In genomic region chr11:88187417-88188133, GRCm38 (mm10) we compare ENCODE assay signal across 8 mouse cellular contexts. TPM values are rescaled to one million over a fixed set of nuclear protein-coding genes. Genes with fewer than 3 reads are reported as not detected.
DNase-seq lines count a peak whose midpoint lies in the region; ATAC-seq and TF ChIP-seq lines count a peak whose summit lies in the region.

No protein-coding gene starts in this region.

- H3K4me1 ChIP-seq in MEL (ENCODE audit: control insufficient read depth in 1 of 2, insufficient read depth in 2 of 2, low read length in 2 of 2): peaks cover 11 to 25% of the 10 kb centered on the region in 2 experiments
- peaks cover 6% of the 10 kb centered on the region; the same call in 1 of the 2 replicates for H3K4me1 ChIP-seq in cerebellum, adult 2 months (ENCODE audit: control insufficient read depth, insufficient read depth, low read length)
- peaks cover 4% of the 10 kb centered on the region; the same call in 1 of the 2 replicates for H3K4me1 ChIP-seq in hindbrain, embryonic 11.5 days (replicated peaks; ENCODE audit: control insufficient read depth, insufficient read depth, low read length)
- H3K4me1 ChIP-seq in lung, postnatal 0 days (ENCODE audit: insufficient read depth, low read depth, low read length): no peaks in the 10 kb centered on the region

- H3K9me3 ChIP-seq in MEL (replicated peaks; ENCODE audit: insufficient read depth, low read length): no peaks in the 10 kb centered on the region
- no peaks in the 10 kb centered on the region for H3K9me3 ChIP-seq in hindbrain, embryonic 11.5 days (ENCODE audit: control insufficient read depth, low read length)
- no peaks in the 10 kb centered on the region for H3K9me3 ChIP-seq in lung, postnatal 0 days (ENCODE audit: low read length)

- peak; percentile 70 to 87 (median 81) for TF ChIP-seq CTCF in MEL (IDR thresholded peaks at IDR 0.05 in 2 of 3, conservative IDR thresholded peaks at IDR 0.05 in 1 of 3; ENCODE audit: control insufficient read depth in 1 of 3, insufficient read depth in 1 of 3, low read depth in 2 of 3, low read length in 3 of 3, poor library complexity in 1 of 3, severe bottlenecking in 1 of 3)
- peak; percentile 98 for TF ChIP-seq CTCF in cerebellum, adult 2 months (IDR thresholded peaks at IDR 0.05; ENCODE audit: borderline replicate concordance, insufficient read depth, low read depth, low read length)
- peak; percentile 99 for TF ChIP-seq CTCF in lung, postnatal 0 days (IDR thresholded peaks at IDR 0.05)

- peak overlapping the region; percentile 66 for H3K27ac ChIP-seq in MEL (ENCODE audit: control insufficient read depth, low read depth, low read length)
- peak overlapping the region; percentile 71 for H3K27ac ChIP-seq in cerebellum, adult 2 months (ENCODE audit: insufficient read depth, low read length)
- H3K27ac ChIP-seq in hindbrain, embryonic 11.5 days (ENCODE audit: low read depth, low read length): peak overlapping the region; percentile 51
- H3K27ac ChIP-seq in lung, postnatal 0 days (ENCODE audit: low read length): peak overlapping the region; percentile 28

- WGBS in cerebellum, adult 2 months: 2% methylated on average over 25 of the region's 25 CpGs
- 17% methylated on average over 25 of the region's 25 CpGs for WGBS in hindbrain, embryonic 11.5 days
- 10% methylated on average over 24 of the region's 25 CpGs for WGBS in lung, postnatal 0 days

- TF ChIP-seq EP300 in MEL (IDR thresholded peaks at IDR 0.05; ENCODE audit: low read depth in 1 of 2, low read length in 2 of 2): peak in 1 of 2 experiments; percentile 15; a peak in 1 of 4 replicates
- TF ChIP-seq EP300 in lung, postnatal 0 days (IDR thresholded peaks at IDR 0.05): no peak

- peak; percentile 96 for DNase-seq in MEL (ENCODE audit: low read depth, low spot score)
- DNase-seq in cerebellum, adult 2 months: peak; percentile 92 to 94
- DNase-seq in frontal cortex, adult 2 months (ENCODE audit: extremely low spot score in 1 of 2, low spot score in 1 of 2): peak; percentile 81 to 88
- DNase-seq in hindbrain, embryonic 11.5 days (ENCODE audit: low spot score): peak; percentile 84
- DNase-seq in layer of hippocampus, postnatal 10 days (ENCODE audit: low spot score in 2 of 2): peak; percentile 80 to 87
- peak; percentile 97 for DNase-seq in lung, postnatal 0 days (ENCODE audit: low spot score)
- DNase-seq in ovary, postnatal 10 days (ENCODE audit: low spot score): peak; percentile 68
- peak; percentile 81 for DNase-seq in thymus, postnatal 0 days (ENCODE audit: low spot score)

- H3K4me2 ChIP-seq in hindbrain, embryonic 11.5 days (replicated peaks; ENCODE audit: low read depth, low read length): peak overlapping the region; percentile 4
- peak overlapping the region; percentile 43 for H3K4me2 ChIP-seq in lung, postnatal 0 days (replicated peaks; ENCODE audit: low read depth, low read length)

- no peaks in the 10 kb centered on the region for H3K27me3 ChIP-seq in MEL (ENCODE audit: control insufficient read depth in 1 of 2, insufficient read depth in 2 of 2, low read length in 2 of 2)
- H3K27me3 ChIP-seq in cerebellum, adult 2 months (ENCODE audit: control insufficient read depth, insufficient read depth, low read length): no peaks in the 10 kb centered on the region
- H3K27me3 ChIP-seq in hindbrain, embryonic 11.5 days (ENCODE audit: control insufficient read depth, insufficient read depth, low read length): peaks cover 8% of the 10 kb centered on the region
- H3K27me3 ChIP-seq in lung, postnatal 0 days (replicated peaks; ENCODE audit: insufficient read depth, low read length): 0 out of 2 replicates have a peak, but pooled peaks cover 2% of the 10 kb centered on the region

- peak; percentile 26 to 70; a peak in 1 of 4 replicates for TF ChIP-seq POLR2A in MEL (IDR thresholded peaks at IDR 0.05; ENCODE audit: control insufficient read depth in 1 of 2, insufficient read depth in 1 of 2, low read depth in 1 of 2, low read length in 2 of 2, poor library complexity in 1 of 2)
- TF ChIP-seq POLR2A in cerebellum, adult 2 months (IDR thresholded peaks at IDR 0.05; ENCODE audit: borderline replicate concordance, insufficient read depth, low read length): peak; percentile 31; the same call in 1 of the 2 replicates

- peak overlapping the region; percentile 86 for H3K9ac ChIP-seq in MEL (ENCODE audit: control insufficient read depth, low read depth, low read length, poor library complexity, severe bottlenecking)
- H3K9ac ChIP-seq in hindbrain, embryonic 11.5 days (ENCODE audit: low read depth, low read length): peak overlapping the region; percentile 45
- H3K9ac ChIP-seq in lung, postnatal 0 days (replicated peaks; ENCODE audit: low read depth): peak overlapping the region; percentile 20; the same call in 1 of the 2 replicates

- peak; percentile 79 for TF ChIP-seq RAD21 in MEL (IDR thresholded peaks at IDR 0.05; ENCODE audit: low read depth, low read length)

- H3K4me3 ChIP-seq in MEL (ENCODE audit: control insufficient read depth in 1 of 2, insufficient read depth in 1 of 2, low read depth in 2 of 2, low read length in 2 of 2): peak overlapping the region; percentile 63 to 97
- peak overlapping the region; percentile 56 for H3K4me3 ChIP-seq in cerebellum, adult 2 months (replicated peaks; ENCODE audit: insufficient read depth, low read depth, low read length)
- no peak overlapping the region for H3K4me3 ChIP-seq in hindbrain, embryonic 11.5 days (ENCODE audit: low read depth, low read length)
- H3K4me3 ChIP-seq in lung, postnatal 0 days (ENCODE audit: low read depth, low read length): peak overlapping the region; percentile 16; the same call in 1 of the 2 replicates

- ATAC-seq in hindbrain, embryonic 11.5 days (ENCODE audit: low FRiP score): peak; percentile 90
- peak; percentile 99 for ATAC-seq in lung, postnatal 0 days

- H3K36me3 ChIP-seq in MEL (ENCODE audit: control insufficient read depth in 1 of 2, insufficient read depth in 2 of 2, low read length in 2 of 2): peaks cover 0 to 16% of the 10 kb centered on the region in 2 experiments; a peak in 2 of 4 replicates
- no peaks in the 10 kb centered on the region for H3K36me3 ChIP-seq in hindbrain, embryonic 11.5 days (ENCODE audit: control insufficient read depth, insufficient read depth, low read length)
- H3K36me3 ChIP-seq in lung, postnatal 0 days (ENCODE audit: insufficient read depth, low read length): no peaks in the 10 kb centered on the region

- H3K79me2 ChIP-seq in MEL (ENCODE audit: control insufficient read depth, insufficient read depth, low read length, poor library complexity): no peaks in the 10 kb centered on the region; the same call in 1 of the 2 replicates

TF ChIP-seq in MEL, 35 proteins besides CTCF, POLR2A, EP300 and RAD21:
- TF ChIP-seq ZMIZ1 (IDR thresholded peaks at IDR 0.05; ENCODE audit: low read depth, low read length) (no peak), UBTF (IDR thresholded peaks at IDR 0.05; ENCODE audit: borderline replicate concordance, insufficient read depth, low read depth, low read length) (peak; percentile 87; the same call in 1 of the 2 replicates), HCFC1 (IDR thresholded peaks at IDR 0.05; ENCODE audit: low read depth, low read length) (peak; percentile 61; the same call in 1 of the 2 replicates), BHLHE40 (IDR thresholded peaks at IDR 0.05; ENCODE audit: borderline replicate concordance, low read depth, low read length) (no peak), NELFE (IDR thresholded peaks at IDR 0.05; ENCODE audit: low read depth, low read length) (peak; percentile 64; the same call in 1 of the 2 replicates), TBP (IDR thresholded peaks at IDR 0.05; ENCODE audit: low read depth, low read length) (peak; percentile 68; the same call in 1 of the 2 replicates), SMC3 (IDR thresholded peaks at IDR 0.05; ENCODE audit: low read depth, low read length) (peak; percentile 57), MYC (IDR thresholded peaks at IDR 0.05; ENCODE audit: low read depth, low read length) (no peak), MAFK (IDR thresholded peaks at IDR 0.05; ENCODE audit: borderline replicate concordance, low read depth, low read length) (peak; percentile 61; the same call in 1 of the 2 replicates), KAT2A (conservative IDR thresholded peaks at IDR 0.05; ENCODE audit: low read depth, low read length) (no peak), ZC3H11A (IDR thresholded peaks at IDR 0.05; ENCODE audit: low read depth, low read length) (peak; percentile 62), MAZ (IDR thresholded peaks at IDR 0.05; ENCODE audit: low read depth, low read length) (peak; percentile 63), JUND (IDR thresholded peaks at IDR 0.05; ENCODE audit: low read depth, low read length) (peak; percentile 17; the same call in 1 of the 2 replicates), CHD1 (IDR thresholded peaks at IDR 0.05; ENCODE audit: low read depth, low read length) (peak; percentile 88), SIN3A (IDR thresholded peaks at IDR 0.05; ENCODE audit: low read length) (peak; percentile 70; the same call in 1 of the 2 replicates), ZNF384 (IDR thresholded peaks at IDR 0.05; ENCODE audit: low read depth, low read length) (peak; percentile 84), ELF1 (IDR thresholded peaks at IDR 0.05; ENCODE audit: low read depth, low read length) (peak; percentile 50), MXI1 (IDR thresholded peaks at IDR 0.05; ENCODE audit: low read depth, low read length) (peak; percentile 53; the same call in 1 of the 2 replicates), E2F4 (IDR thresholded peaks at IDR 0.05; ENCODE audit: borderline replicate concordance, low read depth, low read length) (peak; percentile 27; the same call in 1 of the 2 replicates), MYB (IDR thresholded peaks at IDR 0.05; ENCODE audit: low read depth, low read length) (no peak), MAX (IDR thresholded peaks at IDR 0.05; ENCODE audit: low read length) (peak; percentile 37), TCF12 (IDR thresholded peaks at IDR 0.05; ENCODE audit: low read depth, low read length) (0 out of 2 replicates have a peak, but pooled peaks have one; percentile 21)

RNA-seq across cellular contexts. Expression of gene Mrps23, which starts 16.6 kb away (rescaled TPM):
- 362 and 381 TPM in 2 replicates for total RNA-seq in MEL (2012; rRNA removed)
- polyA plus RNA-seq in MEL (2012; ENCODE audit: insufficient read depth in 1 of 2, insufficient read length in 2 of 2, low read depth in 1 of 2, low replicate concordance in 2 of 2, missing spikeins in 1 of 2): 100 to 1,000 TPM in 1 of 2 experiments, not detected in 1; 190 TPM
- polyA plus RNA-seq in cerebellum, adult 2 months (2012; rRNA removed): 90.0 and 90.4 TPM in 2 replicates
- polyA plus RNA-seq in frontal cortex, adult 2 months (2012; rRNA removed): 71.1 and 76.6 TPM in 2 replicates
- polyA plus RNA-seq in hindbrain, embryonic 11.5 days (2014; fragmentation: Nextera tagmentation; extraction: Ambion mirVana): 83.2 and 84.5 TPM in 2 replicates
- 10 to 100 TPM; 62.3 to 64.5 TPM for total RNA-seq in layer of hippocampus, postnatal 10 days (2021)
- polyA plus RNA-seq in lung, postnatal 0 days (2015; fragmentation: Nextera tagmentation; extraction: Ambion mirVana): 46.5 TPM in 2 replicates
- 90.0 and 95.0 TPM in 2 replicates for polyA plus RNA-seq in thymus, postnatal 0 days (2015; fragmentation: Nextera tagmentation; extraction: Ambion mirVana)

Comparison
In these comparisons a context has a peak if more than half of its experiments do, and no peak if none do; other contexts are left out.
1. H3K9ac ChIP-seq: peak in every context shown above with its lines; median percentile 86 in MEL; 45 in hindbrain, embryonic 11.5 days; 20 in lung, postnatal 0 days.